Mouse (Mus musculus): ENCODE data around the gene Tmem259. TPM values are rescaled to one million over a fixed set of nuclear protein-coding genes. Genes with fewer than 3 reads are reported as not detected.
"Not testable (repeated sequence)": the region's sequence is repeated elsewhere in the genome, so short reads cannot be mapped to it uniquely, and the experiment has no call there.

Gene Tmem259
- total RNA-seq, 2 experiments from 2014 or later: 136 TPM

DNA sequence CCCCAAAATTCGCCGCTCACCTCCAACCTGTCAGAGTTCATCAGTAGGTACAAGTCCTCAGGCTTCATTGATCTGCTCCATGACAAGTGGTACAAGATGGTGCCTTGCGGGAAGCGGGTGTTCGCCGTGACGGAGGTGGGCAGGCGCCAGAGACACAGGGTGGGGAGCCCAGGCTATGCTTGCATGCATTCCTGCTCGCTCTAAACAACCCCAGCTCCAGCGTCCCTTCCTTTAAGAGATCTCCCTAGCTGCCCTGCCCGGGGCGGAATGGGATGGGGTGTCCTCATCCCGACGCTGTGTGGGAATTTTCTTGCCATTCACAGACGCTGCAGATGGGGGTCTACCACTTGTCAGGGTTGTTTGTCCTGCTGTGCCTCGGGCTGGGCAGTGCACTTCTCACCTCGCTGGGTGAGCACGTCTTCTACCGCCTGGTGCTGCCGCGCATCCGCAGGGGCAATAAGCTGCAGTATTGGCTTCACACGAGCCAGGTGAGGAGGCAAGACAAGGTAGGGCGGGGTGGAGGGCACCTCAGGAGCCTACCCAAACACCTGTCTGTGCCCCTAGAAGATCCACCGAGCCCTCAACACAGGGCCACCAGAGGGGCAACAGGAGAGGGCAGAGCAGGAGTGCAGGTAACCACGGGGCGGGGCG, 7.9 kb downstream of the Tmem259 start:
- DNase-seq (ENCODE audit: extremely low spot score in 1 of 2, low spot score in 2 of 2): no peak
- intact Hi-C loops (cut with DNase I): no loop called here

DNA sequence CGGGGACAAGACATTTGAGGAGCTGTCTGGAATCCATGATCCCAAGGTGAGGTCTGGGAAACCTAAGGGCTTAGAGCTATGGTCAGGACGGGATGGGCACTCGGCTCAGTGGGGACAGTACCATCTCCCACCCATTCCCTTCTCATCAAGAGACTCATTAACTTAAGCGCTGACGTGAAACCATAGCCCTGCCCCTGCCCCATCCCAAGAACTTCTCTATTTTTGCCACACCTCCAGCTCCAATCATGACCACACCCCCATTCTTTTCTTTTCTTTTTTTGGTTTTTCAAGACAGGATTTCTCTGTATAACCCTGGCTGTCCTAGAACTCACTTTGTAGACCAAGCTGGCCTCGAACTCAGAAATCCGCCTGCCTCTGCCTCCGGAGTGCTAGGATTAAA, 9.5 kb downstream of the Tmem259 start:
- DNase-seq (ENCODE audit: extremely low spot score in 1 of 2, low spot score in 2 of 2): no peak
- intact Hi-C loops (cut with DNase I): no loop called here

DNA sequence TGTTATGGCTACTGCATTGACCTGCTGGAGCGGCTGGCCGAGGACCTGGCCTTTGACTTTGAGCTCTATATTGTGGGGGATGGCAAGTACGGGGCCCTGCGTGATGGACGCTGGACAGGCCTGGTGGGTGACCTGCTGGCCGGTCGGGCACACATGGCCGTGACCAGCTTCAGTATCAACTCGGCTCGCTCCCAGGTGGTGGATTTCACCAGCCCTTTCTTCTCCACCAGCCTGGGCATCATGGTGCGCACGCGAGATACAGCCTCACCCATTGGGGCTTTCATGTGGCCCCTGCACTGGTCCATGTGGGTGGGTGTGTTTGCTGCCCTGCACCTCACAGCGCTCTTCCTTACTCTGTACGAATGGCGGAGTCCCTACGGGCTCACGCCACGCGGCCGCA, 10.0 kb downstream of the Tmem259 start:
- no peak for DNase-seq (ENCODE audit: extremely low spot score in 1 of 2, low spot score in 2 of 2)
- intact Hi-C loops (cut with DNase I): no loop called here

DNA sequence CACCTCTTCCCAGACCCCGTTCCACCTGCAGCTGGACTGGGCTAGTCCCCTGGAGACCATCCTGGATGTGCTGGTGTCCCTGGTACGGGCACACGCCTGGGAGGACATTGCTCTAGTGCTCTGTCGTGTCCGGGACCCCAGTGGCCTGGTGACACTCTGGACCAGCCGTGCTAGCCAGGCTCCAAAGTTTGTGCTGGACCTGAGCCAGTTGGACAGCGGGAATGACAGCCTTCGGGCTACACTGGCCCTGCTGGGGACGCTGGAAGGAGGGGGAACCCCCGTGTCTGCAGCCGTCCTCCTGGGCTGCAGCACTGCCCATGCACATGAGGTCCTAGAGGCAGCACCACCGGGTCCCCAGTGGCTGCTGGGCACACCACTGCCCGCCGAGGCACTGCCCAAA, 11.3 kb downstream of the Tmem259 start:
- intact Hi-C loops (cut with DNase I): no loop called here
- peak in 1 of 2 experiments; percentile 70 for DNase-seq (ENCODE audit: extremely low spot score in 1 of 2, low spot score in 2 of 2)

DNA sequence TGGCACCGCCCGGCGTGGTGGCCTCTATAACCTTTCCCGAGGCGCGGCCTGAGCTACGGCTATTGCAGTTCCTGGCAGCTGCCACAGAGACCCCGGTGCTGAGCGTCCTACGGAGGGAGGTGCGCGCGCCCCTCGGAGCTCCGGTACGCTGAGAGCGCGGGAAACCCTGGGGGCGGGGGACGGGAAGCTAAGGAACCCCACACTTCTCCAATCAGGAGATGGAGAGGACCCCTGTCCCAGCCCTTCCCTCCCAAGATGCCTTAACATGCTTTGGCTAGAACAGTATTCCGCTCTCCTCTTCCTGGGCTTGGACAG, 13.0 kb downstream of the Tmem259 start:
- intact Hi-C loops (cut with DNase I): no loop called here
- no peak for DNase-seq (ENCODE audit: extremely low spot score in 1 of 2, low spot score in 2 of 2)

DNA sequence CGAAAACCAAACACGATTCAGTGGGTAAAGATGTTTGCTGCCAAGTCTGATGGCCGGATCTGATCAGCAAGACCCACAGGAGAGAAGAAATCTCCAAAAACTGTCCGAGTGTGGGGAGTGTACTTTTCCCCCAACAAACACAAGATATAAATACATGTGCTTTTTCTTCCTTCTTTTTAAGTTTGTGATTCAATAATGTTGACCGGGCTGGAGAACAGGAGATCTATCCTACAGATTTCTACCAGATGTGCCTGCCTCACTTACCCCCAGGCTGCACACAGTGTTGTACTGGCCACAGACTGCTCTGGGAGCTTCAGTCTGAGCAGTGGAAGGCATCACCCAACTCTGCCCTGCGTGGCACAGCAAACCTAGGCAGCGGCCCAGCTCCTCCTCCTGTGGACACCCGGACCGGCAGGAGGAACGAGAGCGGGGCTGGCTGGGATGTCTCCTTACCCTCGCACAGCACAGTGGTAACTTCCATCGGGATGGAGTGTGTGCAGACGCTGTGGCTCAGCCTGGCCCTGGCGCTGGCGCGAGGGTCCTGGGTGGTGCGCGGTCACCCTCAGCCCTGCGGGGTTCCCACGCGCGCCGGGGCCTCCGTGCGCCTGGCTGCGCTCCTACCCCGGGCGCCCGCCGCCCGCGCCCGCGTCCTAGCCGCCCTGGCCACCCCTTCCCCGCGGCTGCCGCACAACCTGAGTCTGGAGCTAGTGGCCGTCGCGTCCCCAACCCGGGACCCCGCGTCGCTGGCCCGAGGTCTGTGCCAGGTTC, 13.5 kb downstream of the Tmem259 start, which contains the start of gene Grin3b:
TSS of gene Grin3b (plus strand) at position 301 of the 768 bp plus-strand sequence.
- intact Hi-C loops (cut with DNase I): no loop called here

DNA sequence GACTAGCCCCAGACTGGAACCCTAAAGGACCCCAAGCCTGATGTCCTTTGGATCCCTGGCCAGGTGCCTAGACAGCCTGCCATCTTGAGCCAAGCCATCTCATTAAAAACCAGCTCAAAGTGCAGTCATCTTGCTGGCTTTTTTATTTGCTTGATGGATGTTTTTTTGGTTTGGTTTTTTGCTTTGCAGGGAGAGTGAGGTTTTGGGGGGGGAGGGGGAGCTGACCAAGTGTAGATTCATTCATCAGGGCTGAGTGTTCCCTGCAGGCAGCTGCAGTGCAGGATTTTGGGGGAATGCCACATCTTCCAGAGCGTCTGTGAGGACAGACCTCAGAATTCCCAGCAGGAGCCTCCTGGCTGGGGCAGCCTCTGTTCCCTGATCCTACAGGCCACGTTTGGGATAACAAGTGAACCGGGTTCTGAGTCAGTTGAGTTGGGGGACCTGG, 15.0 kb downstream of the Tmem259 start:
- intact Hi-C loops (cut with DNase I): no loop called here
- DNase-seq (ENCODE audit: extremely low spot score in 1 of 2, low spot score in 2 of 2): no peak

More for the DNA sequence above, 13.5 kb downstream of the Tmem259 start, which contains the start of gene Grin3b:
- no peak for DNase-seq (ENCODE audit: extremely low spot score in 1 of 2, low spot score in 2 of 2)

DNA sequence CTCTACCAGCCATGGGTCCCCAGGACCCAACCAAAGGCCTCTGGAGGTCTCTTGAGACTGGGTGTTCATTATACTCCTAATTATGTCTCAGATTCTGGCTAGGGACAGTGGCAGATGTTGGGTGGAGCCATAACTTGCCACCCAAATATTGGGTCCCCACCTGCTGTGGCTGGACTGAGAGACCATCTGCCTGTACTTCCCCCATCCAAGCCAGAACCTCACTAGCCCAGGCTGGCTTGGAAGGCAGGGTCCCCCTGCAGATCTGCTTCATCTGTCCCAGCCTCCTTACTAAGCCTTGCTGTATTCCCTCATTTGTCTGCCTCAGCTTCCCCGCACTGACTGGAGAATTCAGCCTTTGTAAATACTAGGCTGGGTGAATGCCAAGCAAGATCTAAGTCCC, 15.9 kb downstream of the Tmem259 start:
- no peak for DNase-seq (ENCODE audit: extremely low spot score in 1 of 2, low spot score in 2 of 2)
- intact Hi-C loops (cut with DNase I): no loop called here

DNA sequence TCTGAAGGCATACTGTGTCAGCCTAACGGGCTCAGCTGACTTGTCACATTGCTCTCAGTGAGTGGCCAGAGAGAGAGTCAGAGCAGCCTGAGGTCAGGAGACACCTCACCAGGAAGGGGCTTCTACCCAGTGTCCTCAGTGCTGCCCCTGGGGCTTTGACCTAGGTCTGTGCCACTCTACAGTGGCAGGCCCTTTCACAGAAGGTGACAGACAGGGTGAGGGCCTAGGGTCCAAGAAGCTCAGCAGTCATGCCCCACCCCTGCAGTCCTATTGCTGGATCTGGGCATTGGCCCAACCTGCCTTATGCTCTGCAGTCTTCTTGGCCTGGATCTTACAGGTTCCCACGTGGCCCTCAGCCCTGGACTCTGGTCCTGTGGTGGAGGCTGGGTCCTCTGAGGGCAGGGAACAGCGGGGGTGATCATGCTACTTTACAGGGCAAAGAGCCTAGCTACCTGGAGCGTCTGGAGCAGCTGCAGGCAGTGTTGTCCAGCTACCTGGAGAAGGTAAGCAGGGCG, 17.2 kb downstream of the Tmem259 start:
- intact Hi-C loops (cut with DNase I): no loop called here
- DNase-seq (ENCODE audit: extremely low spot score in 1 of 2, low spot score in 2 of 2): no peak

DNA sequence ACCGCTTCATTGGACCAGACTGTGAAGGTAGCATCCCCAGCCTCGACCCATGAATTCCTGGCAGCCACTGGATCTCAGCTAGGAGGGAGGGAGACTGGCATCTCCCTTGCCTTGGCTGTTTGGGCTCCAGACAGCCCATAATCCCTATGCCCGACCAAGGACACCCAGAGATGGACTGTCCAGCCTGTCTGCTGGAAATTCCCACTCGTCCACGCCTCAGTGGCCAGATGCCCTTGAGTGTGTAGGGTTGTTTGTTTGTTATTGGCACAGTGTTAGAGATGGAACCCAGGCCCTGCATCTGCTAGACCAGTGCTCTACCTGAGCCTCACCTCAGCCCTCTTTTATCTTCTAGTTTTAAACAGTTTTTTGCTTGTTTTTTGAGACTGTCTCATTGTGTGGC, 18.8 kb downstream of the Tmem259 start:
- DNase-seq (ENCODE audit: extremely low spot score in 1 of 2, low spot score in 2 of 2): no peak

DNA sequence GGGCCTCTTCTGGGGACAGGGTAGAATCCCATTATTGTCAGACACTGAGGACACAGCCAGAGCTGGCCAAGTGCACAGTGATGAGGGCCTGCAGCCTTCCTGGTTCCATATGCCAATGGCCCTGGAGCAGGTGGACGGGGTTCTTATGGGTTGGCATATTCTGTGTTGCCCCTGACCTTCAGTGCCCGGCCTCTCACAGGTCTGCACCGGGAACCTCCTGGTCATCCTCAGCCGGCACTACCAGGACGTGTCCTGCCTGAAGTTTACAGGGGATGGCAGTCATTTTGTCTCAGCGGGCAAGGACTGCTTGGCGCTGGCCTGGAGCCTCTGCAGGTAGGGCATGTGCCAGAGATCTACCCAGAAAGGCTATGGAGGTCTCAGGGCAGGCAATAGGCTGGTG, 19.4 kb downstream of the Tmem259 start:
- intact Hi-C loops (cut with DNase I): no loop called here
- DNase-seq (ENCODE audit: extremely low spot score in 1 of 2, low spot score in 2 of 2): no peak

More for the DNA sequence above, 18.8 kb downstream of the Tmem259 start:
- intact Hi-C loops (cut with DNase I): no loop called here

DNA sequence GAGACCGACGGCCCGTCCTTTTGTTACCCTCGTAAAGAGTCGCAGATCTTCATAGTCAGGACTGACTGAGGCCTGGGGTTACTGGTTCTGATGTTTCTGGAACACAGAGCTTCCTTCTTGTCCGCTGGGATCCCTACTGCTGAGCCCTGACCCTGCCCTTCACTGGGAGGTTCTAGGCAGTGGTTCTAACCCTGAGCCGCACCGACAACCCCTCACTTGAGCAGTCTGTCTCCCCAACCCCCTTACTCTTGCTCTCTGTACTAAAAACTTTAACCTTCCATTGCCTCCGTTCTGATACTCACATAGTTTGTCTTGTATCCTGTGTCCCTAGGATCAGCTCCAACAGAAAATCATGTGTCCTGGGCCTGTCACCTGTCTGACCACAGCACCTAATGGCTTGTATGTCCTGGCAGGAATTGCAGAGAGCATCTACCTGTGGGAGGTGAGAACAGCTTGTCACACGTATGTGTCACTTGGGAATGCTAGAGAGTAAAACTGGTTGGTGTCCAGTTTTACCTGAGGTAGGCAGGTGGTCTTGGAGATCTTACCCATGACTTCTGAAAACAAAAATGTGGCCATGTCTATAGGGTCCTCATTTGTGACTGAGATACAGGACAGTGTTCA, 23.3 kb downstream of the Tmem259 start:
- intact Hi-C loops (cut with DNase I): no loop called here
- no peak for DNase-seq (ENCODE audit: extremely low spot score in 1 of 2, low spot score in 2 of 2)

DNA sequence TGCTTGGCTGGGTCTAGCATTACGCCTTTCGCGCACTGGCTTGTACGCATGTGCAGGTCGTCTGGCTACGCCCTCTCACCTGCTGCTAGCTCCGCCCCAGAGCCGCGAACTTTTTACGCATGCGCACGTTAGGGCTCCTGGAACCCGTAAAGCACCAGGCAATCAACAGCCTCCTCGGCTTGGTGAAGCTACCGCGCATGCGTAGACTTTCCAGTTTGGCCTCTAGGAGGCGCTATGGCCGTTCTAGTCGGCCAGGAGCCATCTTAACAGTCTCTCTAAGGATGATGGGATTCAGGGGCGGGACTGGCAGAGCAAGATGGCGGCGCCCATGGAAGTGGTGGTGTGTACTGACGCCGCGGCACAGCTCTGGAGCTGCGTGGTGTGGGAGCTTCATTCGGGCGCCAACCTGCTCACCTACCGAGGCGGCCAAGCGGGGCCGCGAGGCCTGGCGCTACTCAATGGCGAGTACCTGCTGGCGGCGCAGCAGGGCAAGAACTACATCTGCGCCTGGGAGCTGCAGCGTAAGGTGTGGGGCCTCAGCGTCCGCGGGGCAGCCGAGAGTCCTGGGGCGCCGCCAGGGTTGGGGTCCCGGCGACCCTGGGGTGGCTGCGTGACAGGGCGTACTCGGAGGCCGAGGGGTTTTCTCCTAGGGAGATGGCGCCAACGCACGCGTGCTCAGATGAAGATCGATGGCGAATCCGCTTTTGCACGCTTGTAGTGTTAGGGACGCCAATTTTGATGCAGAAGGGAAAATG, 24.1 kb downstream of the Tmem259 start, which contains the start of gene Wdr18:
TSS of gene Wdr18 (plus strand) at position 306 of the 755 bp plus-strand sequence.
- intact Hi-C loops (cut with DNase I): loop anchor here (10.0 kb wide), 1 partner anchor 125 kb away; no protein-coding TSS in a partner anchor
- peak; percentile 97 to 99 for DNase-seq (ENCODE audit: extremely low spot score in 1 of 2, low spot score in 2 of 2)

DNA sequence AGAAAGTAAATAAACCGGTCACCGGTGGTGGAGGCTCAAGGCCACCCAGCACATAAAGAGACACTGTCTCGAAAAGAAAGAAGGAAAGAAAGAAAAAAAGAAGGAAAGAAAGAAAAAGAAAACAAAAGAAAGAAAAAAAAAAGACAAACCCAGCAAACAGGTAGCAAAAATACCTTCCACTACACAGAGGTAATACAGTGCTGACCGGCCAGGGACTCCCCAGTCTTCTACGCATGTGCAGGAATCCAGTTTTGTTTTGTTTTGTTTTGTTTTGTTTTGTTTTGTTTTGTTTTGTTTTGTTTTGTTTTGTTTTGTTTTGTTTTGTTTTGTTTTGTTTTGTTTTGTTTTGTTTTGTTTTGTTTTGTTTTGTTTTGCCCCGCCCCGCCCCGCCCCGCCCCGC, 24.7 kb downstream of the Tmem259 start:
- not testable (repeated sequence) for DNase-seq (ENCODE audit: extremely low spot score in 1 of 2, low spot score in 2 of 2)
- intact Hi-C loops (cut with DNase I): loop anchor here (10.0 kb wide), 1 partner anchor 125 kb away; no protein-coding TSS in a partner anchor

DNA sequence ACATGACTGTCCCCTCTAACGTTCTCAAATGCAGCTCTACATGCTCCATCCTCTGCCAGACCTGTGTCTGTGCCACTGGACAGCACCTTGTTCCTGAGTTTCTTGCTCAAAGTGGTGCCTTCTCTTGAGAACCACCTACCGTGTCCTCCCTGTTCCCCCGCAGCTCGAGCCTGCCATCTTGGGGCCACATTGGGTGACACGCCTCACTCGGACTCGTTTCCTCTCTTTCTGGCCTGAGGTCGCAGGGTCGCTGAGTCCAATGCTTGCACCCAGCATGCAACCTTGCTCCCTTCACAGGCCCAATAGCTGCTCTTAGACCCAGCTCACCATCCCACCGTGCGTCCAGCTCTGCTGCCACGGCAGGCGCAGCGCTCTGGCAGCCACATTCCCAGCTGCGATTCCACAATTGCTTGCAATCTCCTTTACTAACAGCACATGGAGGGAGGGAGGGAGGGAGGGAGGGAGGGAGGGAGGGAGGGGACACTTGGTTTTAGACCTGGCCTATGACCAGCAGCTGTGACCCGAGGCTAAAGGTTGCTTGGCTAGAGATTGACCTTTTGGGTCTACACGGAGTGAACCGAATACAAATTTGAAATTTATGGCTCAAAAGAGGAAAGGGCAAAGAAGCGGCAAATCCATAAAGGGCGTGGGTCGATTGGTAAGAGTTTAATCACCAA, 25.9 kb downstream of the Tmem259 start:
- intact Hi-C loops (cut with DNase I): loop anchor here (1.0 to 10.0 kb wide), 2 partner anchors 33 to 123 kb away; no protein-coding TSS in a partner anchor
- peak; percentile 62 to 86 for DNase-seq (ENCODE audit: extremely low spot score in 1 of 2, low spot score in 2 of 2)

DNA sequence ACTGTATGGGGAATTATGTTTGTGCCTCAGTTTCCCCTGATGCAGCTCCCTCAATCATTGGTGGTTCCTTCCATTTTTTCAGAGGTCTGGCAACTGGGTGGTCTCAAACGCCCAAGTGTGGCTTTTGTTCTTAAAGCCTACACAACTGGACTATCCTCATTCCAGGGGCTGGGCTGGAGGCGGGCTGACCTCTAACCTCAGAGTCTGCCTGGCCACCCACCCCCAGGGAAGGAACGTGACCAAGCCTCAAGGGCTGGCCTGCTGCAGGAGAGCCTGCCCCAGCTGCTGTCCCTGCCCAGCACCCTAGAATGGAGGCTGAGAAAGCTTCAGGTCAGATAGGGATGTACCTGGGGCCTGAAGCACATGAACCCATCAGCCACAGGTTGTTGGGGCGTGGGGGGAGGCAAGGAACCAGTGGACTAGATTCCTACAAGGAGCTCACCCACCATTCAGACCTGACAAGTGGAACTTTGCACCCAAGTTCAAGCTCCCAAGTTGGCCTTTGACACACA, 27.4 kb downstream of the Tmem259 start:
- DNase-seq (ENCODE audit: extremely low spot score in 1 of 2, low spot score in 2 of 2): no peak
- intact Hi-C loops (cut with DNase I): loop anchor here (10.0 kb wide), 1 partner anchor 122 kb away; no protein-coding TSS in a partner anchor

DNA sequence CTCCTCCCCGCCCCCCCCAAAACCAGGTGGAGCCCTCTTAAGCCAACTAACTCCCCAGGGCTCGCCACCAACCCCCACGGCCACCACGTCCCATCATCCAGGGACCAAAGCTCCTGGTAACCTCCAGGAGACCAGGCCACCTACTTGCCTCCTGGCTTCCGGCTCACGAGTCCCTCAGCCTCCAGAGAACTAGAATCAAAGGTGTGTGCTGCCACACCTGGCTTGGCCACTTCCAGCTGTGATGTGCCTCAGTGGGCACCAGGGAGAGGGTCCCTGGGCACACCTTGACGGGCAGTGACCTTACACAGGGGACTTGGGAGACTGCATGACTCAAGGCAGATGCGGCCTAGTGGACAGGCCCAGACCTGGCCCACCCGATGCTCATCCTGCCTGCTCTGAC, 28.4 kb downstream of the Tmem259 start:
- intact Hi-C loops (cut with DNase I): loop anchor here (10.0 kb wide), 1 partner anchor 121 kb away; no protein-coding TSS in a partner anchor
- DNase-seq (ENCODE audit: extremely low spot score in 1 of 2, low spot score in 2 of 2): no peak

DNA sequence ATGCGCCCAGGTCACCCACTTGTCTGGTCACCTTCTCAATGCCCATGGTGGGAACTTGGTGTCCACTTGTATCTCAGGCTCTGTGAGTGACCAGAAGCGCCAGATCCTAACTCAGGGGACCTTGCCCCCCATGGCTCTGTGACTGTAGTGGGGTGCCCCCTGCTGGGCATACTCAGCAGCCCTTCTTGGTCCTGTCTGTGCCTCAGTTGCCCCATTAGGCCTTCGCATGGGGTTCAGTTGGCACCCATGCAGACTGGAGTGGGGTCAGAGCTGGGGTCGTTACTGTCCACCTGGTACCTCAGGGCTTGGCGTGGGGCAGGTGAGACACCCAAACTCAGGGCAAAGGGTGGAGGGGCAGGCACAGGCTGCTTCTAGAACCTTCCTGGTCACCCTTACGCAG, 30.2 kb downstream of the Tmem259 start:
- intact Hi-C loops (cut with DNase I): loop anchor here (10.0 kb wide), 1 partner anchor 119 kb away; no protein-coding TSS in a partner anchor
- DNase-seq (ENCODE audit: extremely low spot score in 1 of 2, low spot score in 2 of 2): no peak

All from left cerebral cortex, postnatal 10 days (tissue).